Mouse (Mus musculus): ENCODE data around the gene Gm11541.

- no peak for TF ChIP-seq CTCF (IDR thresholded peaks at IDR 0.05; ENCODE audit: borderline replicate concordance, extremely low read depth, insufficient read depth, insufficient read length)
- TF ChIP-seq POLR2A (IDR thresholded peaks at IDR 0.05; ENCODE audit: borderline replicate concordance, extremely low read depth, insufficient read depth, insufficient read length, poor library complexity, severe bottlenecking) = no peak
Measured at GRCm38 (mm10) chr11:94741732-94742272, 37.5 kb upstream of the Gm11541 start, which contains the start of gene Cdc34b.
